In the genomic region with DNA sequence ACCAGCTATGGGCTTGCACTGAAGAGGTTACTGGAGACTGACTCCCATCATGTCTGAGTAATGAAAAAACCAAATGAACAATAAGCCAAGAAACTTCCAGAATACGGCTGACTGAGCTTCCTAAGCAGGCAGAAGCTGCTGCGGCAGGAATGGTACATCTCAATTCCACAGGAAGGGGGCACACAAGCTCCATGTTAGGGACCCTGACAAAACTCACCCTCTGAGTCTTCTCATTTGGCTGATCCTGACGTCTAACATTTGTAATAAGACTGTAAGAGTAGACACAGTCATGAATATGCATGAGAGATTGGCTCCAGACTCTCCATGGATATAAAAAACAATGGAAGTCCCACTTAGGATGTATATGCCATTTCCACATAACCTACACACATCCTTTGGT, we compare ENCODE assay signal across 8 mouse cellular contexts. TPM values are rescaled to one million over a fixed set of nuclear protein-coding genes. Genes with fewer than 3 reads are reported as not detected.
DNase-seq lines count a peak whose midpoint lies in the region; ATAC-seq and TF ChIP-seq lines count a peak whose summit lies in the region.

No protein-coding gene starts in this region.

- intact Hi-C loops in left cerebral cortex, postnatal 14 days (cut with DNase I) = loop anchor here (2.0 to 10.0 kb wide), 3 partner anchors 409 to 759 kb away; no protein-coding TSS in a partner anchor

- H3K36me3 ChIP-seq in midbrain, postnatal 0 days (ENCODE audit: insufficient read depth, low read length) = no peaks in the 10 kb centered on the region

- no peaks in the 10 kb centered on the region for H3K9me3 ChIP-seq in midbrain, postnatal 0 days (ENCODE audit: low read length)

- H3K4me1 ChIP-seq in midbrain, postnatal 0 days (ENCODE audit: insufficient read depth, low read length) = 0 out of 2 replicates have a peak, but pooled peaks cover 5% of the 10 kb centered on the region

- peak; percentile 87 for TF ChIP-seq CTCF in midbrain, postnatal 0 days (IDR thresholded peaks at IDR 0.05)

- no peak overlapping the region for H3K4me2 ChIP-seq in midbrain, postnatal 0 days (ENCODE audit: low read depth, low read length, poor library complexity, severe bottlenecking)

- ATAC-seq in midbrain, postnatal 0 days (ENCODE audit: low FRiP score) = peak; percentile 86

- H3K27me3 ChIP-seq in midbrain, postnatal 0 days (ENCODE audit: insufficient read depth, low read length) = no peaks in the 10 kb centered on the region

- no peak overlapping the region for H3K9ac ChIP-seq in midbrain, postnatal 0 days (replicated peaks; ENCODE audit: low read length, poor library complexity, severe bottlenecking)

- H3K27ac ChIP-seq in midbrain, postnatal 0 days (ENCODE audit: low read depth, low read length) = peak overlapping the region; percentile 43; the same call in 1 of the 2 replicates

- DNase-seq in adrenal gland, postnatal 10 days = peak; percentile 41
- DNase-seq in adrenal gland, adult 8-10 months = no peak
- DNase-seq in B cell, adult 2 months = peak; percentile 48 to 63
- peak; percentile 58 to 68 for DNase-seq in cerebellum, postnatal 36 days
- DNase-seq in heart, postnatal 4 days = peak; percentile 61
- peak; percentile 83 to 88 for DNase-seq in left cerebral cortex, postnatal 14 days (ENCODE audit: low spot score in 2 of 2)
- DNase-seq in midbrain, postnatal 0 days (ENCODE audit: low spot score) = peak; percentile 90
- peak; percentile 63 for DNase-seq in thymus, postnatal 4 days

- no peak overlapping the region for H3K4me3 ChIP-seq in midbrain, postnatal 0 days (ENCODE audit: low read depth, low read length)

- WGBS in midbrain, postnatal 0 days = 6% methylated on average over 3 of the region's 3 CpGs

RNA-seq across cellular contexts. Expression of gene Nrde2, which starts 6.7 kb away (rescaled TPM):
- total RNA-seq in adrenal gland, postnatal 10 days (2021) = 10 to 100 TPM; 14.8 to 19.4 TPM
- 10 to 100 TPM; 20.3 to 25.0 (median 23.4) TPM for total RNA-seq in adrenal gland, adult 8-10 months (2022)
- 10 to 100 TPM; 14.4 to 14.8 TPM for total RNA-seq in heart, postnatal 4 days (2021)
- total RNA-seq in left cerebral cortex, postnatal 14 days (2021) = 10 to 100 TPM; 15.0 to 15.5 TPM
- 13.9 and 23.4 TPM in 2 replicates for total RNA-seq in midbrain, postnatal 0 days (2014; rRNA removed)
- polyA plus RNA-seq in midbrain, postnatal 0 days (2015; fragmentation: Nextera tagmentation; extraction: Ambion mirVana) = 12.9 and 13.1 TPM in 2 replicates

RNA-seq across cellular contexts. Expression of gene Calm1, which starts 33.1 kb away (rescaled TPM):
- total RNA-seq in adrenal gland, postnatal 10 days (2021) = 100 to 1,000 TPM; 355 to 389 TPM
- total RNA-seq in adrenal gland, adult 8-10 months (2022) = 100 to 1,000 TPM; 303 to 399 (median 341) TPM
- total RNA-seq in heart, postnatal 4 days (2021) = 100 to 1,000 TPM; 366 to 373 TPM
- total RNA-seq in left cerebral cortex, postnatal 14 days (2021) = 1,000 to 10,000 TPM; 2,240 to 2,371 TPM
- total RNA-seq in midbrain, postnatal 0 days (2014; rRNA removed) = 1,086 and 1,419 TPM in 2 replicates
- 4,369 and 4,581 TPM in 2 replicates for polyA plus RNA-seq in midbrain, postnatal 0 days (2015; fragmentation: Nextera tagmentation; extraction: Ambion mirVana)

RNA-seq across cellular contexts. Expression of gene Psmc1, which starts 56.2 kb away (rescaled TPM):
- 100 to 1,000 TPM; 167 to 169 TPM for total RNA-seq in adrenal gland, postnatal 10 days (2021)
- 100 to 1,000 TPM; 185 to 258 (median 197) TPM for total RNA-seq in adrenal gland, adult 8-10 months (2022)
- 100 to 1,000 TPM; 143 to 149 TPM for total RNA-seq in heart, postnatal 4 days (2021)
- total RNA-seq in left cerebral cortex, postnatal 14 days (2021) = 100 to 1,000 TPM; 191 to 192 TPM
- total RNA-seq in midbrain, postnatal 0 days (2014; rRNA removed) = 95.3 and 124 TPM in 2 replicates
- 289 and 306 TPM in 2 replicates for polyA plus RNA-seq in midbrain, postnatal 0 days (2015; fragmentation: Nextera tagmentation; extraction: Ambion mirVana)
